Mouse (Mus musculus) forebrain, embryonic 12.5 days (tissue): ENCODE results near the gene Rnase12. TPM values are rescaled to one million over a fixed set of nuclear protein-coding genes. Genes with fewer than 3 reads are reported as not detected.

Source experiments
- ATAC-seq: fragments of 200-750 bp; cut with Nextera tagmentation; 2 replicates; pipeline ENCODE4 v1.8.0; 2017; ENCODE audit warnings: moderate TSS enrichment; ENCODE audit not compliant: low FRiP score
- H3K27ac ChIP-seq: fragments of 300-500 bp; sonication (generic); 2 replicates; pipeline ENCODE4 v1.5.1; 2016; ENCODE audit warnings: mild to moderate bottlenecking
- H3K27me3 ChIP-seq: fragments of 300-500 bp; sonication (generic); 2 replicates; pipeline ENCODE4 v1.6.1; 2016; ENCODE audit warnings: mild to moderate bottlenecking
- H3K36me3 ChIP-seq: fragments of 300-500 bp; sonication (generic); replicated peaks from 2 replicates; pipeline ENCODE4 v1.6.1; 2016; ENCODE audit warnings: mild to moderate bottlenecking
- H3K4me1 ChIP-seq: fragments of 300-500 bp; sonication (generic); 2 replicates; pipeline ENCODE4 v1.6.1; 2016
- H3K4me2 ChIP-seq: fragments of 300-500 bp; sonication (generic); 2 replicates; pipeline ENCODE4 v1.6.1; 2016; ENCODE audit warnings: mild to moderate bottlenecking, moderate library complexity
- H3K4me3 ChIP-seq: fragments of 300-500 bp; sonication (generic); replicated peaks from 2 replicates; pipeline ENCODE4 v1.5.1; 2016; ENCODE audit warnings: mild to moderate bottlenecking
- H3K9ac ChIP-seq: fragments of 300-500 bp; sonication (generic); 2 replicates; pipeline ENCODE4 v1.6.1; 2016; ENCODE audit warnings: mild to moderate bottlenecking
- H3K9me3 ChIP-seq: fragments of 300-500 bp; sonication (generic); 2 replicates; pipeline ENCODE4 v1.6.1; 2016
- WGBS: fragments of 180-500 bp; shearing (Covaris S2); methylation state at CpG from one replicate; pipeline ENCODE4 v1.1.7; 2016; 5-methylcytosine and 5-hydroxymethylcytosine counted together
- polyA plus RNA-seq: library from polyadenylated mRNA; unstranded; fragments of >200 nt; fragmentation: Nextera tagmentation; extraction: Ambion mirVana; gene quantifications from 2 replicates; pipeline ENCODE4 v1.2.1, GENCODE M21; 2016

Rnase12 gene
- polyA plus RNA-seq, 1 experiment from 2014 or later = not detected

GRCm38 (mm10) chr14:51007152-51007801 lies 50.2 kb downstream of the Rnase12 start, which contains the start of gene Rnase10:
Gene Rnase10 (plus strand): TSS chr14:51007751.
- no peak within 1 kb of the TSS for H3K9ac ChIP-seq
- no peaks in the 10 kb centered on the region for H3K4me1 ChIP-seq
- 88% methylated on average over 8 of the region's 8 CpGs for WGBS
- H3K9me3 ChIP-seq = no peaks in the 10 kb centered on the region
- no peaks in the 10 kb centered on the region for H3K36me3 ChIP-seq
- H3K4me3 ChIP-seq = no peak within 1 kb of the TSS
- no peak for ATAC-seq
- no peak within 1 kb of the TSS for H3K27ac ChIP-seq
- no peak within 1 kb of the TSS for H3K4me2 ChIP-seq
- no peaks in the 10 kb centered on the region for H3K27me3 ChIP-seq

Other genes starting within 250 kb of the Rnase12 start
- gene Ccnb1ip1, start 249.9 kb downstream of the Rnase12 start, polyA plus RNA-seq = not detected in 2 replicates
- gene Parp2, start 249.8 kb downstream of the Rnase12 start, polyA plus RNA-seq = 58.9 and 67.6 TPM in 2 replicates
- 4.5 and 4.9 TPM in 2 replicates for gene Tep1, start 187.1 kb downstream of the Rnase12 start, polyA plus RNA-seq
- 0.08 and 0.10 TPM in 2 replicates for gene Klhl33, start 160.2 kb downstream of the Rnase12 start, polyA plus RNA-seq
- gene Osgep, start 132.8 kb downstream of the Rnase12 start, polyA plus RNA-seq = 141 TPM in 2 replicates
- gene Apex1, start 132.7 kb downstream of the Rnase12 start, polyA plus RNA-seq = 346 and 350 TPM in 2 replicates
- 67.3 and 73.1 TPM in 2 replicates for gene Pip4p1, start 126.8 kb downstream of the Rnase12 start, polyA plus RNA-seq
- 43.8 and 44.3 TPM in 2 replicates for gene Pnp, start 126.6 kb downstream of the Rnase12 start, polyA plus RNA-seq
- gene Gm49342, start 113.1 kb downstream of the Rnase12 start, polyA plus RNA-seq = not detected in 2 replicates
- gene Pnp2, start 101.7 kb downstream of the Rnase12 start, polyA plus RNA-seq = 0.42 and 0.60 TPM in 2 replicates
- not detected in 2 replicates for gene Rnase10, start 49.9 kb downstream of the Rnase12 start, polyA plus RNA-seq
- not detected in 2 replicates for gene Rnase9, start 15.8 kb downstream of the Rnase12 start, polyA plus RNA-seq
- gene Rnase11, start 7.5 kb downstream of the Rnase12 start, polyA plus RNA-seq = not detected in 2 replicates
- gene Olfr750, start 16.8 kb upstream of the Rnase12 start, polyA plus RNA-seq = not detected in 2 replicates
- gene Rnase4, start 33.4 kb upstream of the Rnase12 start, polyA plus RNA-seq = 8.3 and 9.1 TPM in 2 replicates
- gene Ang, start 33.5 kb upstream of the Rnase12 start, polyA plus RNA-seq = 1.6 and 1.7 TPM in 2 replicates
- not detected in 2 replicates for gene Eddm3b, start 56.8 kb upstream of the Rnase12 start, polyA plus RNA-seq
- gene Rnase6, start 66.2 kb upstream of the Rnase12 start, polyA plus RNA-seq = 0.18 and 0.19 TPM in 2 replicates
- gene Rnase1, start 89.1 kb upstream of the Rnase12 start, polyA plus RNA-seq = not detected in 2 replicates
- not detected in 2 replicates for gene Rnase2b, start 104.6 kb upstream of the Rnase12 start, polyA plus RNA-seq
- gene Ang2, start 141.5 kb upstream of the Rnase12 start, polyA plus RNA-seq = not detected in 2 replicates
- not detected in 2 replicates for gene Ear14, start 145.7 kb upstream of the Rnase12 start, polyA plus RNA-seq
- gene Rnase2a, start 198.5 kb upstream of the Rnase12 start, polyA plus RNA-seq = not detected in 2 replicates